Comparison of ENCODE assay signal across 20 mouse cellular contexts in the genomic region with DNA sequence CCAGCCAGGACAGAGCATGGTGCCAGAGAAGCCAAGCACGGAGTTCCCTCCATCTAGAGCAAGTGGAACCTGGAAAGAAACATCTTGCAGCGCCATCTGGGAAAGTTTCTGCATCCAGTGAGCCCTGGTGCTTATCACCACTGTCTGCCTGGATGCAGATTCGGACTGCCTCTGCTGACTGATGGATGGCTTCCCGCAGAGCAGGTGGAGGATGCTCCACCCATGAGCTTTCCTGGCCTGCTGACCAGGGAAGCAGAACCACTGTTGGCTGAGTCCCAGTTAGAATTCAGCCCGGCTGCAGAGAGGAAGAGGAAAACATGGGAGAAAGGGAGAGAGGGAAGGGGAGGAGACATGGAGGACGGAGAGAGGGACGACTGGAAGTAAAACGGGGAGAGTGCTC. TPM values are rescaled to one million over a fixed set of nuclear protein-coding genes. Genes with fewer than 3 reads are reported as not detected.
A peak's percentile ranks its signal among the peaks of the same experiment; 100 is the strongest.
DNase-seq lines count a peak whose midpoint lies in the region; TF ChIP-seq lines count a peak whose summit lies in the region.
"Had no signal": no experiment of that assay in that cellular context is flagged by ENCODE, and none has a peak within 500 bp of the region (broad histone marks: within the 10 kb centered on the region; RNA-seq: fewer than 3 reads in every experiment).

No protein-coding gene starts in this region.

- intact Hi-C loops in heart, adult 2 months (cut with DNase I): no loop called here
- intact Hi-C loops in heart, postnatal 36 days (cut with DNase I): no loop called here

- H3K36me3 ChIP-seq in heart, adult 2 months (ENCODE audit: control insufficient read depth, insufficient read depth, low read length): no peaks in the 10 kb centered on the region
- H3K36me3 ChIP-seq in heart, embryonic 10.5 days: no peaks in the 10 kb centered on the region
- no peaks in the 10 kb centered on the region for H3K36me3 ChIP-seq in forebrain, embryonic 10.5 days (replicated peaks)
- H3K36me3 ChIP-seq: embryonic facial prominence, embryonic 15.5 days; forebrain, embryonic 12.5 days; hindbrain, embryonic 13.5 days; intestine, embryonic 15.5 days; limb, embryonic 13.5 days had no signal

- DNase-seq in heart, adult 2 months: peak; percentile 68 to 76
- no peak for DNase-seq in heart, embryonic 10.5 days (ENCODE audit: low spot score)
- peak; percentile 40 to 68 for DNase-seq in lung, postnatal 4 days
- no peak for DNase-seq in lung, adult 18-20 months
- DNase-seq in heart, postnatal 36 days: peak; percentile 49 to 62
- DNase-seq in kidney, postnatal 4 days: peak; percentile 53 to 72
- no peak for DNase-seq in frontal cortex, postnatal 14 days (ENCODE audit: low spot score in 2 of 2)
- DNase-seq in forebrain, embryonic 10.5 days (ENCODE audit: extremely low spot score, low spot score): no peak
- DNase-seq: cerebellum, adult 9-11 months; midbrain, embryonic 14.5 days; retina, postnatal 1 day; thymus, postnatal 36 days had no signal

- no peak overlapping the region for H3K9ac ChIP-seq in heart, adult 2 months (ENCODE audit: low read depth, low read length)
- H3K9ac ChIP-seq: embryonic facial prominence, embryonic 15.5 days; forebrain, embryonic 12.5 days; hindbrain, embryonic 13.5 days; intestine, embryonic 15.5 days; limb, embryonic 13.5 days; liver, embryonic 14.5 days had no signal

- 40% methylated on average over 8 of the region's 8 CpGs for WGBS in heart, adult 2 months
- 60% methylated on average over 8 of the region's 8 CpGs for WGBS in heart, embryonic 10.5 days
- WGBS in forebrain, embryonic 10.5 days: 84% methylated on average over 8 of the region's 8 CpGs

- no peak overlapping the region for H3K4me3 ChIP-seq in heart, adult 2 months
- no peak overlapping the region for H3K4me3 ChIP-seq in heart, embryonic 10.5 days
- no peak overlapping the region for H3K4me3 ChIP-seq in forebrain, embryonic 10.5 days
- H3K4me3 ChIP-seq: embryonic facial prominence, embryonic 15.5 days; forebrain, embryonic 12.5 days; hindbrain, embryonic 13.5 days; intestine, embryonic 15.5 days; limb, embryonic 13.5 days had no signal

- H3K4me1 ChIP-seq in heart, adult 2 months (ENCODE audit: control insufficient read depth, insufficient read depth, low read length): peaks cover 1% of the 10 kb centered on the region; the same call in 1 of the 2 replicates
- peaks cover 9% of the 10 kb centered on the region; the same call in 1 of the 2 replicates for H3K4me1 ChIP-seq in heart, embryonic 10.5 days
- H3K4me1 ChIP-seq in forebrain, embryonic 10.5 days: 0 out of 2 replicates have a peak, but pooled peaks cover 6% of the 10 kb centered on the region
- H3K4me1 ChIP-seq: forebrain, embryonic 12.5 days had no signal

- H3K9me3 ChIP-seq in heart, embryonic 10.5 days: no peaks in the 10 kb centered on the region
- H3K9me3 ChIP-seq in forebrain, embryonic 10.5 days: no peaks in the 10 kb centered on the region
- H3K9me3 ChIP-seq: embryonic facial prominence, embryonic 15.5 days; forebrain, embryonic 12.5 days; hindbrain, embryonic 13.5 days; intestine, embryonic 15.5 days; limb, embryonic 13.5 days had no signal

- no peak for TF ChIP-seq CTCF in heart, adult 2 months (IDR thresholded peaks at IDR 0.05)

- H3K27me3 ChIP-seq in heart, adult 2 months (ENCODE audit: control insufficient read depth, insufficient read depth, low read length): no peaks in the 10 kb centered on the region
- H3K27me3 ChIP-seq in heart, embryonic 10.5 days (ENCODE audit: insufficient read depth, poor library complexity, severe bottlenecking): peaks cover 57% of the 10 kb centered on the region
- peaks cover 23% of the 10 kb centered on the region for H3K27me3 ChIP-seq in forebrain, embryonic 10.5 days (ENCODE audit: poor library complexity, severe bottlenecking)
- H3K27me3 ChIP-seq: embryonic facial prominence, embryonic 15.5 days; intestine, embryonic 15.5 days had no signal

- TF ChIP-seq EP300 in heart, adult 2 months (IDR thresholded peaks at IDR 0.05; ENCODE audit: insufficient read depth, low read depth, low read length): no peak

- H3K27ac ChIP-seq in heart, adult 2 months: no peak overlapping the region
- no peak overlapping the region for H3K27ac ChIP-seq in heart, embryonic 10.5 days
- H3K27ac ChIP-seq in forebrain, embryonic 10.5 days: no peak overlapping the region
- H3K27ac ChIP-seq: embryonic facial prominence, embryonic 15.5 days; forebrain, embryonic 12.5 days; hindbrain, embryonic 13.5 days; intestine, embryonic 15.5 days; limb, embryonic 13.5 days; liver, embryonic 14.5 days had no signal

- no peaks in the 10 kb centered on the region for H3K79me2 ChIP-seq in heart, adult 2 months (replicated peaks; ENCODE audit: control insufficient read depth, insufficient read depth, low read length)

- no peak for TF ChIP-seq POLR2A in heart, adult 2 months (IDR thresholded peaks at IDR 0.05; ENCODE audit: insufficient read depth, low read depth, low read length)

RNA-seq across cellular contexts. Expression of a gene that starts 19.4 kb away (rescaled TPM):
- 10 to 100 TPM; 42.2 to 46.3 TPM for total RNA-seq in heart, adult 2 months (2021)
- 34.1 and 36.9 TPM in 2 replicates for polyA plus RNA-seq in heart, adult 2 months (2012; rRNA removed)
- polyA plus RNA-seq in heart, embryonic 10.5 days (2016; fragmentation: Nextera tagmentation; extraction: Ambion mirVana): 249 and 314 TPM in 2 replicates
- total RNA-seq in heart, postnatal 36 days (2021): 10 to 100 TPM; 40.2 to 46.2 TPM
- polyA plus RNA-seq in forebrain, embryonic 10.5 days (2016; fragmentation: Nextera tagmentation; extraction: Ambion mirVana): 379 and 400 TPM in 2 replicates

RNA-seq across cellular contexts. Expression of a gene that starts 19.8 kb away (rescaled TPM):
- total RNA-seq in heart, adult 2 months (2021): 1,000 to 10,000 TPM; 4,113 to 4,965 TPM
- 4,656 and 4,851 TPM in 2 replicates for polyA plus RNA-seq in heart, adult 2 months (2012; rRNA removed)
- polyA plus RNA-seq in heart, embryonic 10.5 days (2016; fragmentation: Nextera tagmentation; extraction: Ambion mirVana): 1,295 and 1,617 TPM in 2 replicates
- total RNA-seq in heart, postnatal 36 days (2021): 1,000 to 10,000 TPM; 4,631 to 4,708 TPM
- polyA plus RNA-seq in forebrain, embryonic 10.5 days (2016; fragmentation: Nextera tagmentation; extraction: Ambion mirVana): 865 and 885 TPM in 2 replicates

RNA-seq across cellular contexts. Expression of a gene that starts 19.9 kb away (rescaled TPM):
- total RNA-seq in heart, adult 2 months (2021): not detected
- not detected in 2 replicates for polyA plus RNA-seq in heart, adult 2 months (2012; rRNA removed)
- polyA plus RNA-seq in heart, embryonic 10.5 days (2016; fragmentation: Nextera tagmentation; extraction: Ambion mirVana): 1.9 and 2.8 TPM in 2 replicates
- total RNA-seq in heart, postnatal 36 days (2021): 1 to 10 TPM in 1 of 2 experiments, not detected in 1; 1.1 TPM
- 3.2 and 4.0 TPM in 2 replicates for polyA plus RNA-seq in forebrain, embryonic 10.5 days (2016; fragmentation: Nextera tagmentation; extraction: Ambion mirVana)
- total RNA-seq: megakaryocyte progenitor cell, adult 5-6 weeks; neutrophil, adult 5-6 weeks had no signal

RNA-seq across cellular contexts. Expression of a gene that starts 40.4 kb away (rescaled TPM):
- 1 to 10 TPM; 3.9 to 5.3 TPM for total RNA-seq in heart, adult 2 months (2021)
- 3.0 and 6.0 TPM in 2 replicates for polyA plus RNA-seq in heart, adult 2 months (2012; rRNA removed)
- polyA plus RNA-seq in heart, embryonic 10.5 days (2016; fragmentation: Nextera tagmentation; extraction: Ambion mirVana): 4.6 and 7.7 TPM in 2 replicates
- total RNA-seq in heart, postnatal 36 days (2021): 1 to 10 TPM; 3.1 to 3.4 TPM
- polyA plus RNA-seq in forebrain, embryonic 10.5 days (2016; fragmentation: Nextera tagmentation; extraction: Ambion mirVana): 2.3 and 2.8 TPM in 2 replicates
- total RNA-seq: neutrophil, adult 5-6 weeks had no signal

RNA-seq across cellular contexts. Expression of a gene that starts 48.4 kb away (rescaled TPM):
- 1 to 10 TPM; 3.6 to 3.8 TPM for total RNA-seq in heart, adult 2 months (2021)
- polyA plus RNA-seq in heart, adult 2 months (2012; rRNA removed): 4.2 and 4.9 TPM in 2 replicates
- polyA plus RNA-seq in heart, embryonic 10.5 days (2016; fragmentation: Nextera tagmentation; extraction: Ambion mirVana): 2.1 and 4.5 TPM in 2 replicates
- 1 to 10 TPM; 3.9 to 5.6 TPM for total RNA-seq in heart, postnatal 36 days (2021)
- 4.5 and 5.0 TPM in 2 replicates for polyA plus RNA-seq in forebrain, embryonic 10.5 days (2016; fragmentation: Nextera tagmentation; extraction: Ambion mirVana)

Comparison
In these comparisons a context has a peak if more than half of its experiments do, and no peak if none do; other contexts are left out.
1. DNase-seq: peak in heart, adult 2 months (2 of 2), lung, postnatal 4 days (2 of 2), heart, postnatal 36 days (2 of 2) and kidney, postnatal 4 days (2 of 2); none in heart, embryonic 10.5 days (single experiment), lung, adult 18-20 months (0 of 2), frontal cortex, postnatal 14 days (0 of 2) and forebrain, embryonic 10.5 days (single experiment).